Mouse (Mus musculus): Measurements from ENCODE around the gene Nol9.

GRCm38 (mm10) chr4:152044609-152045008 is 5.5 kb downstream of the Nol9 start:
- TF ChIP-seq CTCF (IDR thresholded peaks at IDR 0.05; ENCODE audit: insufficient read depth, low read length), result no peak
- no peak for TF ChIP-seq POLR2A (IDR thresholded peaks at IDR 0.05; ENCODE audit: borderline replicate concordance, extremely low read depth, low read depth, low read length)
